Mouse (Mus musculus) embryonic facial prominence, embryonic 13.5 days (tissue): ENCODE data around the gene Ankrd35. TPM values are rescaled to one million over a fixed set of nuclear protein-coding genes. Genes with fewer than 3 reads are reported as not detected.
A peak's percentile ranks its signal among the peaks of the same experiment; 100 is the strongest.

ENCODE experiments used
- ATAC-seq: fragments of 200-750 bp; cut with Nextera tagmentation; 2 replicates; pipeline ENCODE4 v1.8.0; 2017; ENCODE audit warnings: low read depth; ENCODE audit not compliant: insufficient number of reproducible peaks, insufficient read depth, low FRiP score, low TSS enrichment
- H3K27ac ChIP-seq: fragments of 300-500 bp; sonication (generic); 2 replicates; pipeline ENCODE4 v1.5.1; 2015; ENCODE audit warnings: moderate library complexity, mild to moderate bottlenecking, inconsistent platforms
- H3K27me3 ChIP-seq: fragments of 300-500 bp; sonication (generic); 2 replicates; pipeline ENCODE4 v1.6.1; 2015; ENCODE audit warnings: mild to moderate bottlenecking, inconsistent platforms
- H3K36me3 ChIP-seq: fragments of 300-500 bp; sonication (generic); 2 replicates; pipeline ENCODE4 v1.6.1; 2015; ENCODE audit warnings: mild to moderate bottlenecking, inconsistent platforms
- H3K4me1 ChIP-seq: fragments of 300-500 bp; sonication (generic); 2 replicates; pipeline ENCODE4 v1.6.1; 2015; ENCODE audit warnings: inconsistent platforms
- H3K4me2 ChIP-seq: fragments of 300-500 bp; sonication (generic); 2 replicates; pipeline ENCODE4 v1.6.1; 2015; ENCODE audit warnings: moderate library complexity, mild to moderate bottlenecking, inconsistent platforms
- H3K4me3 ChIP-seq: fragments of 300-500 bp; sonication (generic); 2 replicates; pipeline ENCODE4 v1.5.1; 2015; ENCODE audit warnings: mild to moderate bottlenecking, inconsistent platforms
- H3K9ac ChIP-seq: fragments of 300-500 bp; sonication (generic); 2 replicates; pipeline ENCODE4 v1.6.1; 2015; ENCODE audit warnings: mild to moderate bottlenecking, inconsistent platforms
- H3K9me3 ChIP-seq: fragments of 300-500 bp; sonication (generic); 2 replicates; pipeline ENCODE4 v1.6.1; 2016; ENCODE audit warnings: inconsistent platforms
- WGBS: fragments of 180-500 bp; shearing (Covaris S2); methylation state at CpG from one replicate; pipeline ENCODE4 v1.1.7; 2015; ENCODE audit warnings: mixed read lengths; 5-methylcytosine and 5-hydroxymethylcytosine counted together
- polyA plus RNA-seq: library from polyadenylated mRNA; unstranded; fragments of >200 nt; fragmentation: Nextera tagmentation; extraction: Ambion mirVana; gene quantifications from 2 replicates; pipeline ENCODE4 v1.2.1, GENCODE M21; 2015

The Ankrd35 gene
- polyA plus RNA-seq, 1 experiment from 2014 or later, result 2.1 TPM

- ATAC-seq, result no peak
- peaks cover 62% of the 10 kb centered on the region for H3K36me3 ChIP-seq
These were observed 38.7 kb downstream of the Ankrd35 start for GRCm38 (mm10) chr3:96708684-96709064.

GRCm38 (mm10) chr3:96714286-96714685 lies 44.4 kb downstream of the Ankrd35 start:
- no peaks in the 10 kb centered on the region for H3K4me1 ChIP-seq
- no peaks in the 10 kb centered on the region for H3K27me3 ChIP-seq
- H3K9ac ChIP-seq, result no peak overlapping the region
- no peak for ATAC-seq
- peaks cover 69% of the 10 kb centered on the region for H3K36me3 ChIP-seq
- H3K9me3 ChIP-seq, result no peaks in the 10 kb centered on the region
- 94% methylated on average over 5 of the region's 5 CpGs for whole genome bisulfite sequencing
- H3K4me2 ChIP-seq, result no peak overlapping the region
- H3K27ac ChIP-seq, result no peak overlapping the region
- H3K4me3 ChIP-seq, result no peak overlapping the region

More at GRCm38 (mm10) chr3:96708684-96709064, 38.7 kb downstream of the Ankrd35 start:
- H3K4me2 ChIP-seq, result peak overlapping the region; percentile 93
- no peak overlapping the region for H3K27ac ChIP-seq
- H3K27me3 ChIP-seq, result peaks cover 5% of the 10 kb centered on the region; the same call in 1 of the 2 replicates
- H3K9ac ChIP-seq, result peak overlapping the region; percentile 82; the same call in 1 of the 2 replicates
- H3K9me3 ChIP-seq, result no peaks in the 10 kb centered on the region
- H3K4me3 ChIP-seq, result peak overlapping the region; percentile 58
- 60% methylated on average over 2 of the region's 2 CpGs for WGBS
- H3K4me1 ChIP-seq, result peaks cover 7% of the 10 kb centered on the region; the same call in 1 of the 2 replicates

- H3K4me3 ChIP-seq, result no peak overlapping the region
- H3K27me3 ChIP-seq, result no peaks in the 10 kb centered on the region
- H3K4me2 ChIP-seq, result no peak overlapping the region
- no peak for ATAC-seq
- peaks cover 67% of the 10 kb centered on the region for H3K36me3 ChIP-seq
- WGBS, result 76% methylated on average over 2 of the region's 2 CpGs
- H3K4me1 ChIP-seq, result no peaks in the 10 kb centered on the region
- H3K9ac ChIP-seq, result no peak overlapping the region
- H3K27ac ChIP-seq, result no peak overlapping the region
- no peaks in the 10 kb centered on the region for H3K9me3 ChIP-seq
These were observed 45.9 kb downstream of the Ankrd35 start for GRCm38 (mm10) chr3:96715854-96716253.

GRCm38 (mm10) chr3:96719173-96719572 lies 49.2 kb downstream of the Ankrd35 start:
- no peaks in the 10 kb centered on the region for H3K4me1 ChIP-seq
- H3K9ac ChIP-seq, result peak overlapping the region; percentile 44; the same call in 1 of the 2 replicates
- H3K4me3 ChIP-seq, result no peak overlapping the region
- no peaks in the 10 kb centered on the region for H3K9me3 ChIP-seq
- no peaks in the 10 kb centered on the region for H3K27me3 ChIP-seq
- WGBS, result 41% methylated on average over 14 of the region's 14 CpGs
- H3K4me2 ChIP-seq, result no peak overlapping the region
- H3K36me3 ChIP-seq, result peaks cover 65% of the 10 kb centered on the region
- ATAC-seq, result no peak
- H3K27ac ChIP-seq, result no peak overlapping the region

GRCm38 (mm10) chr3:96727343-96727827 lies 57.5 kb downstream of the Ankrd35 start, which contains the start of the genes Polr3c and Rnf115:
Gene Polr3c, minus strand, starts transcription at chr3:96727628.
Gene Rnf115, plus strand, starts transcription at chr3:96727664.
- Histone ChIP-seq H3K27ac (peak within 1 kb of the TSS; percentile 92), H3K4me1 (peaks cover 20% of the 10 kb centered on the region), H3K36me3 (peaks cover 18% of the 10 kb centered on the region), H3K9ac (peak within 1 kb of the TSS; percentile 91), H3K4me2 (peak within 1 kb of the TSS; percentile 66), H3K9me3 (no peaks in the 10 kb centered on the region), H3K27me3 (no peaks in the 10 kb centered on the region), H3K4me3 (peak within 1 kb of the TSS; percentile 91)
- WGBS, result 0% methylated on average over 41 of the region's 52 CpGs
- ATAC-seq, result peak; percentile 97

- H3K9me3 ChIP-seq, result no peaks in the 10 kb centered on the region
- peak overlapping the region; percentile 66 for H3K4me2 ChIP-seq
- WGBS, result under 1% methylated on average over 37 of the region's 42 CpGs
- H3K36me3 ChIP-seq, result peaks cover 12% of the 10 kb centered on the region
- peak overlapping the region; percentile 91 for H3K4me3 ChIP-seq
- ATAC-seq, result no peak; the same call in 1 of the 2 replicates
- peak overlapping the region; percentile 92 for H3K27ac ChIP-seq
- no peaks in the 10 kb centered on the region for H3K27me3 ChIP-seq
- H3K9ac ChIP-seq, result peak overlapping the region; percentile 91
- peaks cover 20% of the 10 kb centered on the region for H3K4me1 ChIP-seq
These were observed 58.1 kb downstream of the Ankrd35 start for GRCm38 (mm10) chr3:96727828-96728633.

GRCm38 (mm10) chr3:96728634-96729402 lies 58.9 kb downstream of the Ankrd35 start:
- Histone ChIP-seq H3K9ac (peak overlapping the region; percentile 91), H3K9me3 (no peaks in the 10 kb centered on the region), H3K27me3 (no peaks in the 10 kb centered on the region), H3K4me1 (peaks cover 20% of the 10 kb centered on the region), H3K27ac (peak overlapping the region; percentile 92), H3K4me2 (peak overlapping the region; percentile 66), H3K4me3 (peak overlapping the region; percentile 91), H3K36me3 (peaks cover 4% of the 10 kb centered on the region)
- ATAC-seq, result no peak
- WGBS, result 36% methylated on average over 7 of the region's 7 CpGs

GRCm38 (mm10) chr3:96729403-96729784 lies 59.5 kb downstream of the Ankrd35 start:
- Histone ChIP-seq H3K27me3 (no peaks in the 10 kb centered on the region), H3K9me3 (no peaks in the 10 kb centered on the region), H3K9ac (no peak overlapping the region), H3K4me3 (no peak overlapping the region), H3K27ac (no peak overlapping the region), H3K4me1 (peaks cover 20% of the 10 kb centered on the region), H3K4me2 (peak overlapping the region; percentile 66), H3K36me3 (no peaks in the 10 kb centered on the region)
- 31% methylated on average over 3 of the region's 3 CpGs for WGBS
- no peak for ATAC-seq

- Histone ChIP-seq H3K27me3 (no peaks in the 10 kb centered on the region), H3K9ac (no peak overlapping the region), H3K4me3 (no peak overlapping the region), H3K27ac (no peak overlapping the region), H3K9me3 (no peaks in the 10 kb centered on the region), H3K4me1 (peaks cover 20% of the 10 kb centered on the region), H3K4me2 (no peak overlapping the region), H3K36me3 (no peaks in the 10 kb centered on the region)
- whole genome bisulfite sequencing, result 81% methylated on average over 5 of the region's 5 CpGs
- ATAC-seq, result no peak
These were observed 60.9 kb downstream of the Ankrd35 start for GRCm38 (mm10) chr3:96730785-96731184.

GRCm38 (mm10) chr3:96733984-96734383 lies 64.1 kb downstream of the Ankrd35 start:
- no peak overlapping the region for H3K27ac ChIP-seq
- no peaks in the 10 kb centered on the region for H3K9me3 ChIP-seq
- 93% methylated on average over 1 of the region's 1 CpGs for WGBS
- no peaks in the 10 kb centered on the region for H3K36me3 ChIP-seq
- H3K4me1 ChIP-seq, result peaks cover 8% of the 10 kb centered on the region
- H3K27me3 ChIP-seq, result no peaks in the 10 kb centered on the region
- H3K4me2 ChIP-seq, result no peak overlapping the region
- H3K4me3 ChIP-seq, result no peak overlapping the region
- no peak for ATAC-seq
- no peak overlapping the region for H3K9ac ChIP-seq

GRCm38 (mm10) chr3:96735200-96735599 lies 65.3 kb downstream of the Ankrd35 start:
- ATAC-seq, result no peak
- H3K9me3 ChIP-seq, result no peaks in the 10 kb centered on the region
- H3K4me1 ChIP-seq, result no peaks in the 10 kb centered on the region
- no peak overlapping the region for H3K9ac ChIP-seq
- WGBS, result 88% methylated on average over 2 of the region's 2 CpGs
- no peaks in the 10 kb centered on the region for H3K27me3 ChIP-seq
- no peak overlapping the region for H3K4me3 ChIP-seq
- H3K36me3 ChIP-seq, result no peaks in the 10 kb centered on the region
- no peak overlapping the region for H3K27ac ChIP-seq
- no peak overlapping the region for H3K4me2 ChIP-seq
